Mouse (Mus musculus): Measurements from ENCODE around the gene Slc44a5.

DNA sequence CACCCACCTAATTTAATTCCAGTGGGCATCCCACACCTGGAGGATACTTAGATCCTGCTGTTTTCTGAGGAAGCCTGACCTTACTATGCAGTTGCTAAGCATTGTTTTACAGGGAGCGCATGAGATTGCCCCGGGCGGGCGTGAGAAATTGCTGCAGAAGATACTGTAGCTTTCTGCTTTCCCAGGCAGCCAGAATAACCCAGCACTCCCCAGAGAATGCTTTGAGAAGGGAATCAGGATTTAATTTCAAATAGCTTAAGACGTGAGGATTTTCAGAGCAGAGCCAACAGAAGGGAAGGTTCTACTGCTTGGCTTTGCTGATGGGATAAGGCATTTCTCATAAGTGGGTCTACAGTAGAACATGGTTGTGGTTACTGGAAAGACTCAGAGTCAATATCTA lies 142.8 kb downstream of the Slc44a5 start:
- TF ChIP-seq POLR2A (IDR thresholded peaks at IDR 0.05; ENCODE audit: borderline replicate concordance, extremely low read depth, low read depth, low read length): no peak
- no peak for TF ChIP-seq CTCF (IDR thresholded peaks at IDR 0.05; ENCODE audit: insufficient read depth, low read length)
